Mouse (Mus musculus) G1E (cell line): ENCODE results near the gene Nav1.

ENCODE experiments used
- CTCF ChIP-seq: IDR thresholded peaks from 2 replicates; pipeline ENCODE4 v1.5.1; 2012; ENCODE audit warnings: low read depth, low read length, inconsistent platforms, mixed read lengths
- POLR2AphosphoS5 ChIP-seq: IDR thresholded peaks from 2 replicates; pipeline ENCODE4 v1.6.1; 2012; ENCODE audit warnings: low read depth, low read length, inconsistent platforms; ENCODE audit not compliant: insufficient replicate concordance

GRCm38 (mm10) chr1:135639093-135639492, 32.0 kb upstream of the Nav1 start:
- TF ChIP-seq CTCF (no peak), POLR2AphosphoS5 (no peak)
